ENCODE assay signal across 21 mouse cellular contexts in genomic region chr17:42753791-42754190, GRCm38 (mm10). TPM values are rescaled to one million over a fixed set of nuclear protein-coding genes. Genes with fewer than 3 reads are reported as not detected.
DNase-seq lines count a peak whose midpoint lies in the region; ATAC-seq and TF ChIP-seq lines count a peak whose summit lies in the region.
"Had no signal": no experiment of that assay in that cellular context is flagged by ENCODE, and none has a peak within 500 bp of the region (broad histone marks: within the 10 kb centered on the region; RNA-seq: fewer than 3 reads in every experiment).

No protein-coding gene starts in this region.

- TF ChIP-seq CTCF in liver, adult 2 months (IDR thresholded peaks at IDR 0.05; ENCODE audit: low read depth, low read length) = no peak
- no peak for TF ChIP-seq CTCF in liver, postnatal 0 days (IDR thresholded peaks at IDR 0.05; ENCODE audit: low read depth)
- no peak for TF ChIP-seq CTCF in Patski (IDR thresholded peaks at IDR 0.05)

- TF ChIP-seq POLR2A in liver, adult 2 months (IDR thresholded peaks at IDR 0.05; ENCODE audit: extremely low read depth, insufficient read depth, low read length) = no peak

- CTCF ChIA-PET in Patski (lab: Charles Lee) = interaction anchor here (1.1 kb wide), 1 partner anchor 93 kb away, joined by 3 read pairs; no protein-coding TSS in a partner anchor

- no peak for TF ChIP-seq EP300 in liver, postnatal 0 days (IDR thresholded peaks at IDR 0.05; ENCODE audit: low read depth)

- in situ Hi-C loops in Patski (cut with MboI; ENCODE audit: low pct_unique_long_range_greater_than_20kb) = no loop called here

- no peak for ATAC-seq in kidney, embryonic 15.5 days (replicated peaks; ENCODE audit: low FRiP score)
- ATAC-seq in liver, postnatal 0 days = no peak
- ATAC-seq in Patski = peak; percentile 60
- ATAC-seq: forebrain, embryonic 16.5 days had no signal

- peak; percentile 27 to 52 for DNase-seq in kidney, adult 8-10 months
- DNase-seq in liver, adult 2 months (ENCODE audit: extremely low read depth, low read depth, low spot score) = peak; percentile 96
- no peak for DNase-seq in liver, postnatal 0 days
- peak; percentile 48 for DNase-seq in Patski (ENCODE audit: low read depth, low spot score)
- peak; percentile 31 for DNase-seq in lung, postnatal 36 days
- DNase-seq: adrenal gland, adult 2 months; adrenal gland, postnatal 25 days; cerebellum, adult 18-20 months; cerebellum, adult 9-11 months; cerebellum, postnatal 36 days; gastrocnemius, postnatal 10 days; heart, adult 18-20 months; heart, postnatal 14 days had no signal

- no peak overlapping the region for H3K4me3 ChIP-seq in kidney, embryonic 15.5 days (replicated peaks)
- no peak overlapping the region for H3K4me3 ChIP-seq in liver, adult 2 months (ENCODE audit: insufficient read depth, low read depth, low read length)
- H3K4me3 ChIP-seq in liver, postnatal 0 days (ENCODE audit: low read depth, low read length) = no peak overlapping the region
- H3K4me3 ChIP-seq: embryonic facial prominence, embryonic 13.5 days; forebrain, embryonic 12.5 days; heart, embryonic 15.5 days had no signal

- WGBS in kidney, embryonic 15.5 days = 43% methylated on average over 2 of the region's 2 CpGs
- 17% methylated on average over 2 of the region's 2 CpGs for WGBS in liver, adult 2 months
- 42% methylated on average over 2 of the region's 2 CpGs for WGBS in liver, postnatal 0 days (ENCODE audit: insufficient replicate concordance)

- H3K9me3 ChIP-seq in kidney, embryonic 15.5 days (replicated peaks) = no peaks in the 10 kb centered on the region
- H3K9me3 ChIP-seq in liver, postnatal 0 days (ENCODE audit: low read length) = no peaks in the 10 kb centered on the region
- H3K9me3 ChIP-seq: embryonic facial prominence, embryonic 13.5 days; forebrain, embryonic 12.5 days; heart, embryonic 15.5 days had no signal

- no peak overlapping the region for H3K27ac ChIP-seq in kidney, embryonic 15.5 days
- H3K27ac ChIP-seq in liver, adult 2 months (replicated peaks; ENCODE audit: insufficient read depth, low read depth, low read length) = no peak overlapping the region
- H3K27ac ChIP-seq in liver, postnatal 0 days (ENCODE audit: low read depth) = no peak overlapping the region
- H3K27ac ChIP-seq: embryonic facial prominence, embryonic 13.5 days; forebrain, embryonic 12.5 days; heart, embryonic 15.5 days had no signal

- no peaks in the 10 kb centered on the region for H3K36me3 ChIP-seq in kidney, embryonic 15.5 days
- no peaks in the 10 kb centered on the region for H3K36me3 ChIP-seq in liver, adult 2 months (ENCODE audit: control insufficient read depth, insufficient read depth, low read length)
- H3K36me3 ChIP-seq in liver, postnatal 0 days (replicated peaks; ENCODE audit: insufficient read depth, low read length) = no peaks in the 10 kb centered on the region
- H3K36me3 ChIP-seq: embryonic facial prominence, embryonic 13.5 days; forebrain, embryonic 12.5 days; heart, embryonic 15.5 days had no signal

- no peaks in the 10 kb centered on the region for H3K79me2 ChIP-seq in liver, adult 2 months (ENCODE audit: control insufficient read depth, insufficient read depth, low read length)

- no peak overlapping the region for H3K9ac ChIP-seq in kidney, embryonic 15.5 days
- H3K9ac ChIP-seq in liver, adult 2 months (ENCODE audit: low read depth, low read length) = no peak overlapping the region
- no peak overlapping the region for H3K9ac ChIP-seq in liver, postnatal 0 days (replicated peaks)
- H3K9ac ChIP-seq: embryonic facial prominence, embryonic 13.5 days; forebrain, embryonic 12.5 days; heart, embryonic 15.5 days had no signal

- POLR2A ChIA-PET in Patski (lab: Charles Lee) = interaction anchor here (0.6 kb wide), 1 partner anchor 48 kb away, joined by 3 read pairs; no protein-coding TSS in a partner anchor

- no peaks in the 10 kb centered on the region for H3K27me3 ChIP-seq in kidney, embryonic 15.5 days
- H3K27me3 ChIP-seq in liver, adult 2 months (ENCODE audit: control insufficient read depth, insufficient read depth, low read length) = 0 out of 2 replicates have a peak, but pooled peaks cover 4% of the 10 kb centered on the region
- no peaks in the 10 kb centered on the region for H3K27me3 ChIP-seq in liver, postnatal 0 days (ENCODE audit: insufficient read depth, low read length)
- H3K27me3 ChIP-seq in Patski = no peaks in the 10 kb centered on the region
- H3K27me3 ChIP-seq: embryonic facial prominence, embryonic 13.5 days; forebrain, embryonic 12.5 days; heart, embryonic 15.5 days had no signal

- no peak overlapping the region for H3K4me2 ChIP-seq in kidney, embryonic 15.5 days
- H3K4me2 ChIP-seq in liver, postnatal 0 days (ENCODE audit: low read depth, low read length) = no peak overlapping the region
- H3K4me2 ChIP-seq: embryonic facial prominence, embryonic 13.5 days; forebrain, embryonic 12.5 days; heart, embryonic 11.5 days; heart, embryonic 15.5 days had no signal

- no peaks in the 10 kb centered on the region for H3K4me1 ChIP-seq in kidney, embryonic 15.5 days
- peaks cover 13% of the 10 kb centered on the region for H3K4me1 ChIP-seq in liver, adult 2 months (ENCODE audit: control insufficient read depth, insufficient read depth, low read length)
- H3K4me1 ChIP-seq in liver, postnatal 0 days (ENCODE audit: insufficient read depth) = no peaks in the 10 kb centered on the region
- H3K4me1 ChIP-seq: embryonic facial prominence, embryonic 13.5 days; forebrain, embryonic 12.5 days; heart, embryonic 15.5 days had no signal

RNA-seq across cellular contexts. Expression of gene Adgrf2, which starts 11.8 kb away (rescaled TPM):
- polyA plus RNA-seq in kidney, embryonic 15.5 days (2015; fragmentation: Nextera tagmentation; extraction: Ambion mirVana) = 0.15 TPM in 1 of 2 replicates, not detected in the other
- 0.13 and 0.28 TPM in 2 replicates for total RNA-seq in liver, adult 2 months (2014; rRNA removed)
- 0.09 TPM in 1 of 2 replicates, not detected in the other for polyA plus RNA-seq in liver, adult 2 months (2012; rRNA removed)
- not detected in 2 replicates for polyA plus RNA-seq in liver, postnatal 0 days (2015; fragmentation: Nextera tagmentation; extraction: Ambion mirVana)
- 0.33 TPM for polyA plus RNA-seq in Patski (2021)
- total RNA-seq: adrenal gland, adult 2 months; CH12.LX; hematopoietic stem cell, adult 5-6 weeks had no signal
- polyA plus RNA-seq: heart, embryonic 11.5 days had no signal
